Mouse (Mus musculus) C2C12 (cell line): ENCODE measurements around the gene Cd164. TPM values are rescaled to one million over a fixed set of nuclear protein-coding genes. Genes with fewer than 3 reads are reported as not detected.

Experiments used
- H3K27me3 ChIP-seq: one replicate; pipeline ENCODE4 v1.6.1; 2011; ENCODE audit not compliant: control insufficient read depth, insufficient read depth, insufficient read length
- H3K36me3 ChIP-seq: one replicate; pipeline ENCODE4 v1.6.1; 2011; ENCODE audit not compliant: control insufficient read depth, insufficient read depth
- H3K4me3 ChIP-seq: one replicate; pipeline ENCODE4 v1.5.1; 2011; ENCODE audit warnings: mild to moderate bottlenecking, control low read depth; ENCODE audit not compliant: poor library complexity, insufficient read depth, severe bottlenecking
- H3K79me2 ChIP-seq: one replicate; pipeline ENCODE4 v1.6.1; 2011; ENCODE audit not compliant: control insufficient read depth, insufficient read depth
- H3K79me3 ChIP-seq: one replicate; pipeline ENCODE4 v1.6.1; 2011; ENCODE audit warnings: low read depth, control low read depth
- H3ac ChIP-seq: one replicate; pipeline ENCODE3; 2011; ENCODE audit warnings: low read depth; ENCODE audit not compliant: control insufficient read depth, insufficient read length
- CEBPB ChIP-seq: IDR thresholded peaks from one replicate; pipeline ENCODE4 v1.6.1; 2011; ENCODE audit warnings: low read depth, mild to moderate bottlenecking, control low read depth, moderate library complexity
- CTCF ChIP-seq: IDR thresholded peaks from one replicate; pipeline ENCODE4 v1.5.1; 2011; ENCODE audit not compliant: control insufficient read depth, insufficient read depth, insufficient read length
- FOSL1 ChIP-seq: IDR thresholded peaks from one replicate; pipeline ENCODE4 v1.8.0; 2011; ENCODE audit warnings: mild to moderate bottlenecking, low read length; ENCODE audit not compliant: poor library complexity, insufficient read depth, severe bottlenecking
- MAX ChIP-seq: IDR thresholded peaks from one replicate; pipeline ENCODE4 v1.6.1; 2011; ENCODE audit warnings: mild to moderate bottlenecking, control low read depth
- MYOD1 ChIP-seq: IDR thresholded peaks from one replicate; pipeline ENCODE4 v1.6.1; 2011; ENCODE audit warnings: low read depth; ENCODE audit not compliant: control insufficient read depth, insufficient read length
- MYOG ChIP-seq: IDR thresholded peaks from one replicate; pipeline ENCODE4 v1.6.1; 2011; ENCODE audit not compliant: control insufficient read depth, insufficient read length; ENCODE audit errors: extremely low read depth
- USF1 ChIP-seq: IDR thresholded peaks from one replicate; pipeline ENCODE4 v1.6.1; 2011; ENCODE audit warnings: low read depth, mild to moderate bottlenecking, control low read depth, moderate library complexity
- long read RNA-seq, 2 experiments: library from polyadenylated mRNA; unstranded; transcript quantifications; one replicate each; pipeline ENCODE4 v2.0.0; 2019 to 2020
- polyA plus RNA-seq: library from polyadenylated mRNA; unstranded; fragments of >200 nt; fragmentation: generic; extraction: Trizol; gene quantifications from one replicate; pipeline ENCODE4 v1.2.1, GENCODE M21; 2012; ENCODE audit warnings: missing spikeins

The Cd164 gene
- polyA plus RNA-seq, result 53.2 TPM
- long read RNA-seq, experiment 1, transcript Cd164-201 (6 exons, 2,922 nt), result major isoform, 126 of 150 reads
- long read RNA-seq, experiment 1, partial matches to known transcripts, result 2 of 150 reads
- long read RNA-seq, experiment 1, other reads (novel, unspliced or antisense), result 22 of 150 reads
- long read RNA-seq, experiment 2, transcript Cd164-201 (6 exons, 2,922 nt), result major isoform, 231 of 247 reads
- long read RNA-seq, experiment 2, partial matches to known transcripts, result 5 of 247 reads
- long read RNA-seq, experiment 2, other reads (novel, unspliced or antisense), result 11 of 247 reads

- Histone ChIP-seq H3K79me2 (peaks cover 48% of the 10 kb centered on the region), H3K4me3 (peak within 1 kb of the TSS; percentile 80), H3K36me3 (peaks cover 16% of the 10 kb centered on the region), H3K27me3 (no peaks in the 10 kb centered on the region), H3K79me3 (peaks cover 44% of the 10 kb centered on the region), H3ac (peak within 1 kb of the TSS; percentile 88)
- TF ChIP-seq MYOD1 (peak; percentile 15), FOSL1 (no peak), CEBPB (no peak), CTCF (no peak), USF1 (peak; percentile 91), MAX (peak; percentile 58), MYOG (no peak)
Observed at GRCm38 (mm10) chr10:41518981-41519618, at the start of gene Cd164. Gene Cd164, plus strand, starts transcription at chr10:41519414.

GRCm38 (mm10) chr10:41470693-41471092 lies 48.5 kb upstream of the Cd164 start:
- H3ac ChIP-seq, result no peak overlapping the region
- H3K4me3 ChIP-seq, result no peak overlapping the region
- H3K27me3 ChIP-seq, result no peaks in the 10 kb centered on the region
- H3K36me3 ChIP-seq, result peaks cover 2% of the 10 kb centered on the region
- no peaks in the 10 kb centered on the region for H3K79me3 ChIP-seq
- no peak for TF ChIP-seq MAX
- no peak for TF ChIP-seq CTCF
- TF ChIP-seq MYOD1, result no peak
- no peak for TF ChIP-seq USF1
- no peak for TF ChIP-seq CEBPB
- H3K79me2 ChIP-seq, result no peaks in the 10 kb centered on the region

- Histone ChIP-seq H3K79me3 (no peaks in the 10 kb centered on the region), H3K27me3 (no peaks in the 10 kb centered on the region), H3K4me3 (no peak overlapping the region), H3K79me2 (no peaks in the 10 kb centered on the region), H3K36me3 (no peaks in the 10 kb centered on the region), H3ac (no peak overlapping the region)
- TF ChIP-seq MYOG, result no peak
- no peak for TF ChIP-seq MAX
- TF ChIP-seq MYOD1, result no peak
- no peak for TF ChIP-seq FOSL1
- TF ChIP-seq CTCF, result no peak
- TF ChIP-seq CEBPB, result no peak
- TF ChIP-seq USF1, result no peak
Observed at GRCm38 (mm10) chr10:41472534-41472933, 46.7 kb upstream of the Cd164 start.

- H3K27me3 ChIP-seq, result no peaks in the 10 kb centered on the region
- TF ChIP-seq FOSL1, result no peak
- no peak for TF ChIP-seq MYOG
- no peak for TF ChIP-seq MAX
- TF ChIP-seq USF1, result no peak
- no peak for TF ChIP-seq CTCF
- TF ChIP-seq CEBPB, result no peak
- no peak for TF ChIP-seq MYOD1
- no peaks in the 10 kb centered on the region for H3K79me2 ChIP-seq
- no peaks in the 10 kb centered on the region for H3K79me3 ChIP-seq
- H3K36me3 ChIP-seq, result no peaks in the 10 kb centered on the region
- H3K4me3 ChIP-seq, result no peak overlapping the region
- no peak overlapping the region for H3ac ChIP-seq
Observed at GRCm38 (mm10) chr10:41472962-41473481, 46.2 kb upstream of the Cd164 start.

- no peaks in the 10 kb centered on the region for H3K36me3 ChIP-seq
- H3K4me3 ChIP-seq, result no peak overlapping the region
- no peaks in the 10 kb centered on the region for H3K27me3 ChIP-seq
- TF ChIP-seq MYOD1, result no peak
- TF ChIP-seq FOSL1, result no peak
- no peak for TF ChIP-seq CEBPB
- no peak for TF ChIP-seq MAX
- no peak for TF ChIP-seq MYOG
- TF ChIP-seq CTCF, result no peak
- no peak for TF ChIP-seq USF1
- no peaks in the 10 kb centered on the region for H3K79me2 ChIP-seq
- no peaks in the 10 kb centered on the region for H3K79me3 ChIP-seq
- H3ac ChIP-seq, result no peak overlapping the region
Observed at GRCm38 (mm10) chr10:41473782-41474468, 45.3 kb upstream of the Cd164 start.
